Mouse (Mus musculus) right cerebral cortex, postnatal 36 days (tissue): ENCODE measurements around the gene Rps15a.

ENCODE experiments used
- DNase-seq, 2 experiments: peaks; one replicate each; pipeline ENCODE4 v3.0.0; 2022; ENCODE audit warnings: low spot score in 2 of 2, mixed read lengths in 1 of 2

The Rps15a gene

DNA sequence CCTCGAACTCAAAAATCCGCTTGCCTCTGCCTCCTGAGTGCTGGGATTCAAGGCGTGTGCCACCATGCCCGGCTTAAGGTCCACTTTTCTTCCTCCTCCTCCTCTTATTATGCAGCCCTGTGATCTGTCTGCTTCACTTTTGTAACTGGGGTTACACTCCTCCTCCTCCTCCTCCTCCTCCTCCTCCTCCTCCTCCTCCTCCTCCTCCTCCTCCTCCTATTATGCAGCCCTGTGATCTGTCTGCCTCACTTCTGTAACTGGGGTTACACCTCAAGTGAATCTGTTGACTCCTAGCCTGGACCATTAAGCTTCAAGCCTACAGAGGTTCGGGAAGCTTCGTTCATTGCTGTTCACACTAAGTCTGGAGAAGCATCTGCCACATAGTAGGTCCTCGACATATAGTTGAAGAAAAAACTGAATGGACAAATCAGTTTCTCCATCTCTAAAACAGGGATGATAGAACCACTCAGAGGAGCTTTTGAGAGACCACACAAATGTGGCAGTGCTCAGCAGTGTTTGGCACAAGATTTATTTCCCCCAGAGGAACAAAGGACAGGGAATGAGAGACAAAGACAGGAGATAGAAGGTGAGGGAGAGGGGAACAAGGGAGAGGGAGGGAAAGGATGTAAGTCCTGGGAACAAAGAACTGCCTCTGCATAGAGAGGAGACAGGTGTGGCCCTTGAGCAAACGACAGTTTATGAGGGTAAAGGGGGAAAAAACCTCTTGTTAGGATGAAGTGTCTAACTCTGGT, 975 bp upstream of the Rps15a start:
- no peak for DNase-seq

GRCm38 (mm10) chr7:118115533-118115876, 483 bp downstream of the Rps15a start:
- DNase-seq: no peak

DNA sequence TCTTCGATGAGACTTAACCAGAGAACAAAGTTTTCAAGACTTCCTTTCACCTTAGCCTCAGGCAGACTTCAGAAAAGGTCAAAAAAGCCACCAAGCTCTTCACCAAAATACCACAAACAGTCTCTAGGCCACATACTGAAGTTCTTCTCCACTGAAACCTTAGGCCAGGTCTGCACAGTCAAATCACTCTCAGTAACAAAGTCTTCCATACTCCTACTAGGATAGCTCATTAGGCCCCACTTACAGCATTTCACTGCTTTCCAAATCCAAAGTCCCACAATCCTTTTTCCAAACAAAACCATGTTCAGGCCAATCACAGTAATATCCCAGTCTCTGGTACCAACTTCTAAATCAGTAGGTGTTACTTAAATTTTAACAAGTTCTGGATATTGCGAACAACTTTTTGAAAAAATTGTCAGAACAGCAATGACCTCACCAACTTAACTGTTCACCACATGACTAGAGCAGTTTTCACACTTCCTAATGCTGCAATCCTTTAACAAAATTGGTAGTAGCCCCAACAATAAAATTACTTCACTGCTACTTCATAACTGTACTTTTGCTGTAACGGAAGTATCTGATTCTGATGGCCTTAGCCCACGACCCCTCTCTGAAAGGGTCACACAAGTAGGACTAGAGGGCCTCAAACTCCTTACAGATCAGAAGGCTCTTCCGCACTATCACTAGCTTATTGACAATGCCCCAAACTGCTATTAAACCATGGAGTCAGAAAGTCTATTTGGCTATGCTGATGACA, 2.3 kb downstream of the Rps15a start:
- DNase-seq: no peak

DNA sequence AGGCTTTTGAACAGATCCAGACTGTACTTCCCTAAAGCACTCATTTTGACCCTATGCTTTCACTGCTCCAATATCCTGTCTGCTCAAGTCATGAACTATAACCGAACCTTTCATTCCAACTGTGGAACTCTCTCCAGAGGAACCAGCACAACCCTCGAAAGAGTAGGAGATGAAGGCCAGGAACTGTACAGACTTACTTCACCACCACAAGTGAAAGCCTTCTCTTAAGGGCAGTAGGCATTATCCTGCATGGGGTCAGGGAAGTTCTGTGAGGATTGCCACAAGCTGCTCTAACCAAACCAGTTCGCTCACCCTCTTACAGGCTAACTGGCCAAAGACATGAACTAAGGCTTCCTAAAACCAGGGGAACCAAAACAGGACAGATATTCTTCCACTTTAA, 4.9 kb downstream of the Rps15a start:
- DNase-seq: no peak

- DNase-seq: no peak
Measured at GRCm38 (mm10) chr7:118107671-118108070, 8.3 kb downstream of the Rps15a start.

DNA sequence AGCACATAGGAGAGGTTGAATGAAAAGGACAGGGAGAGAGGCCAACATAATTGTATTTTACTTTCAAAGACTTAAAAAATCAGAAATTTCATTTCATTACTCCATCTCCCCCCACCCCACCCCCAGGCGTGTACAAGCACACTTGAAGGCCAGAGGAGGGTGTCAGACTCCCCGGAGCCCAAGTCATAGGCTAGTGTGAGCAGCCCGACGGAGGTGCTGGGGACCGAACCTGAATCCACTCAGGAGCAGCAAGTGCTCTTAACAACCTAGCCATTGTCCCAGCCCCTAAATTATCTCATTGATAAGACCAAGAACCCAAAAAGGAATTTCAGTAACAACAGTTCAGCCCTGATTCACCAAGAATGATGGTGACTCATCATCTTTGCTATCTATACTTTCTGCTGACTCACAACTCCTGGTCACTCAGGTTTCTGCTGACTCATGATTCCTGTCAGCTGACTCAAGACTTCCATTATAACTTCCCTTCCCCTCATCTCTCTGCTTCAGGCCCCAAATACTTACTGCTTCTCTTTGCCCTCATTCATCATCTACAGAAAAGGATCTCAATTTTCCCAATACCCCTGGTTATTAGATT, 11.4 kb downstream of the Rps15a start:
- DNase-seq: no peak

- no peak for DNase-seq
Measured at GRCm38 (mm10) chr7:118103462-118104379, 12.3 kb downstream of the Rps15a start.

DNA sequence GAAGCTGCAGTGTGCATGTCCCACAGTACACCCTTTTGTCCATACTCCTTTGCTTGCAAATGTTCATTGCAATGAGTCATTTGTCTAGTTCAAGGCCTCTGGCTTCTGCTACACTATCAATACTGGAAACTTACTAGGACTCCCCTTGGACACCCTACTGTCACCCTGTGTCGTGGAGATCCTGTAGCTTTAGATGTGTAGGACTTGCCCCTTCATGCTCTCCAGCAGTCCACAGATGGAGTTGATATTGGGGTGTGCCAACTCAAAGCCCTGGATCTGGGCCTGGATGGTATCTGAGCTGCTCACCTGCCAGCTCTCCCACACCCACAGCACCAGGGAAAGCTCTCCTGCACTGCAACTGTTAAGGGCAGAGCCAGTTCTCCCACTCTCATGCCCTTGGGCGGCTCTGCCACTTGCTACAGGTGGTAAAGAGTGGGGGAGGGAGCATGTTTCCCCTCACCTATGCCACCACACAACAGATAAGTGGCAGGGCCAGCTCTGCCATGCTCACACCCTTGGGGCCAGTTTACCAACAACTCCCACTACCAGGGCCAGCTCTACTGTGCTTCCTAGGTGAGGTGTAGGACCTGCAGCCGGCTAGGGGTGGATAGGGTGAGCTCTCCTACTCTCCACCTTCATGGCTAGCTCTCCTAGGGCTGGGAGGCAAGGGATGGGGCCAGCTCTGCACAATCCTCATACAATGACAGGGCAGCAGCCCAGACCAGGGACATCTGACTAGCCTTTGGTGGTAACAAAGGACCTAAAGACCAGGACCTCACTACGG, 13.1 kb downstream of the Rps15a start:
- DNase-seq: no peak

- no peak for DNase-seq
Measured at GRCm38 (mm10) chr7:118102231-118102630, 13.8 kb downstream of the Rps15a start.

DNA sequence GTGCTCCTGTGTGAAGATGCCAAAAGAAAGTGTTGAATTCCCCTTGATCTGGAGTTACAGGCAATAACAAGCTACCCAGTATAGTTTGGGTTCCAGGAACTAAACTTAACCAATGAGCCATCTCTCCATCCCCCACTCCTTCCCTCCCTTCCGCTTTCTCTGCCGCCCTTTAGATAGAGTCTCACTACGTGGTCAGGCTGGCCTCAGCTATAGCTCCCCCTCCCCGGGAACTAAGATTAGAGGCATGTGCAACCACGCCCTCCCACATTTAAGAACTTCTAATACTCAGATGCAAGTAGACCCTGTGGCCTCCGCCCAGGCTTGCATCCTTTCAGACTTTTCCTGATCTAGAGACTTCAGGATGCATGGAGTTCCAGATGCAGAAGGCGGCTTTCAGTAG, 18.4 kb downstream of the Rps15a start:
- no peak for DNase-seq

DNA sequence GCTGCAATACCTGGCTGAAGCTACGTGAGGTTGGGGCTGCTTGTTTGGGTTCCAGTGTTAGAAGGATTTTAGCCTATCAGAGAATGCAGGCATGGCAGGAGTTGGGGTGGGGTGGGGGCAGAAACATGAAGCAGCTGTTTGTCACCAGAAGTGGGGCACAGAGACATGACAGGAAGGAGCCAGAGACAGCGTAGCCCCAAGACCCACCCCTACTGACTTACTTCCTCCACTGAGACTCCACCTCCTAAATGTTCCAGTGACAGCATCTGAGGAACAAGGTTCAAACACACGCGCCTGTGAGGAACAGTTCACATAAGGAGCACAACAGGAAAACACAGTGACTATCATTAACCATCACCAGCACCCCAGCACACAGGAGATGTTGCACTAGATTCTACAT, 36.0 kb downstream of the Rps15a start:
- DNase-seq: no peak

DNA sequence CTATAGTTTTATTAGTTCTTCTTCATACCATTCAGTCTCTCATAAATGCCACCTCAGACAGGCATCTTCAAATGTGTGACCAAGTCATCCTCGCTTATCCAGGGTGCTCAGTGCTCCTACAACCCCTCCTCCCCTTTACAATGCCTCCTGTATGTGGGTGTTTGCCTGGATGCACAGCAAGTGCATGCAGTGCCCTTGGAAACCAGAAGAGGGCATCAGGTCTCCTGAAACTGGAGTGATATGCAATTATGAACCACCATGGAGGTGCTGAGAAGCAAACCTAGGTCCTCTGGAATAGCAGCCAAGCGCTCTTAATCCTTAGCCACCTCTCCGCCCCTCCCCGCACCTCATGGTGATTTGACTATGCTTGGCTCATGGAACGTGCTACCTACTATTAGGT, 36.9 kb downstream of the Rps15a start:
- no peak for DNase-seq

GRCm38 (mm10) chr7:118067261-118067660, 48.7 kb downstream of the Rps15a start:
- DNase-seq: peak; percentile 11 to 14

GRCm38 (mm10) chr7:118056300-118056699, 59.7 kb downstream of the Rps15a start:
- DNase-seq: no peak
